Mouse (Mus musculus): ENCODE measurements at regions not wholly inside any gene's neighbourhood (a gene's known extent, or its start where the extent isn't known, plus 50 kb on each side); places are given as distances from the start of the nearest gene placed in this dataset.

GRCm38 (mm10) chr12:26534229-26535105 is 65.5 kb downstream of the Cmpk2 start:
- DNase-seq: no peak

- DNase-seq: no peak
Measured at GRCm38 (mm10) chr12:26533641-26534151, 64.7 kb downstream of the Cmpk2 start.

- peak; percentile 76 for DNase-seq
Measured at GRCm38 (mm10) chr12:26532823-26533640, 64.0 kb downstream of the Cmpk2 start.

- DNase-seq: no peak
Measured at GRCm38 (mm10) chr12:26532076-26532475, 63.1 kb downstream of the Cmpk2 start.

All from lung, postnatal 36 days (tissue).